Mouse (Mus musculus) heart, embryonic 13.5 days (tissue): ENCODE measurements at regions not wholly inside any gene's neighbourhood (a gene's known extent, or its start where the extent isn't known, plus 50 kb on each side); places are given as distances from the start of the nearest gene placed in this dataset.
A peak's percentile ranks its signal among the peaks of the same experiment; 100 is the strongest.

Source experiments
- ATAC-seq: fragments of 200-750 bp; cut with Nextera tagmentation; 2 replicates; pipeline ENCODE4 v1.8.0; 2017; ENCODE audit warnings: moderate TSS enrichment; ENCODE audit not compliant: insufficient number of reproducible peaks, low FRiP score, low TSS enrichment; ENCODE audit errors: extremely low read depth
- H3K27ac ChIP-seq: fragments of 300-500 bp; sonication (generic); replicated peaks from 2 replicates; pipeline ENCODE4 v1.5.1; 2015; ENCODE audit warnings: moderate library complexity, mild to moderate bottlenecking, inconsistent platforms
- H3K27me3 ChIP-seq: fragments of 300-500 bp; sonication (generic); replicated peaks from 2 replicates; pipeline ENCODE4 v1.6.1; 2015; ENCODE audit warnings: mild to moderate bottlenecking, inconsistent platforms
- H3K36me3 ChIP-seq: fragments of 300-500 bp; sonication (generic); 2 replicates; pipeline ENCODE4 v1.6.1; 2015; ENCODE audit warnings: mild to moderate bottlenecking, inconsistent platforms
- H3K4me1 ChIP-seq: fragments of 300-500 bp; sonication (generic); 2 replicates; pipeline ENCODE4 v1.6.1; 2015; ENCODE audit warnings: inconsistent platforms
- H3K4me2 ChIP-seq: fragments of 300-500 bp; sonication (generic); 2 replicates; pipeline ENCODE4 v1.6.1; 2015; ENCODE audit warnings: inconsistent platforms, mild to moderate bottlenecking, moderate library complexity
- H3K4me3 ChIP-seq: fragments of 300-500 bp; sonication (generic); 2 replicates; pipeline ENCODE4 v1.5.1; 2015; ENCODE audit warnings: moderate library complexity, mild to moderate bottlenecking, inconsistent platforms
- H3K9ac ChIP-seq: fragments of 300-500 bp; sonication (generic); 2 replicates; pipeline ENCODE4 v1.6.1; 2015; ENCODE audit warnings: inconsistent platforms, mild to moderate bottlenecking, moderate library complexity
- H3K9me3 ChIP-seq: fragments of 300-500 bp; sonication (generic); 2 replicates; pipeline ENCODE4 v1.6.1; 2016; ENCODE audit warnings: inconsistent platforms
- WGBS: fragments of 180-500 bp; shearing (Covaris S2); methylation state at CpG from one replicate; pipeline ENCODE4 v1.1.7; 2015; ENCODE audit warnings: mixed read lengths; 5-methylcytosine and 5-hydroxymethylcytosine counted together

DNA sequence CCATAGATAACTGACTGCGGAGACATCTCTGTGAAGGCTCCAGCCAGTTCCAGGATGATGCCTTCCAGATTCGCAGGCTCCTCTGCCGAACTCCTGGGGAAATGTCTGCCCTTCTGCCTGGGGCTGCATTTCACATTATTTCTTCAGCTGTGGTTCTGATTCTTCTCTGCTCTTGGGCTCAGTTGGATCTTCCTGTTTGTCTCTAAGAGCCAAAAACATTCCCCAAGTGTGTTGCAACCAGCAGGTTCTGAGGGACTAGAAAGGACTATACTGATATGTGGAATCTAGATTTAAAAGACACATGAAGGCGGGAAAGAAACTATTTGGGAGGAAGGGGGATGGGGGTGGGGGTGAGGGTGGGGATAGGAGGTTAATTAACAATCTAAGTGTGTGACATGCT, 483.8 kb upstream of the Adam5 start:
- no peak for ATAC-seq
- Histone ChIP-seq H3K36me3 (no peaks in the 10 kb centered on the region), H3K27me3 (no peaks in the 10 kb centered on the region), H3K4me3 (no peak overlapping the region), H3K27ac (no peak overlapping the region), H3K9ac (no peak overlapping the region), H3K4me1 (peaks cover 10% of the 10 kb centered on the region), H3K9me3 (no peaks in the 10 kb centered on the region), H3K4me2 (no peak overlapping the region)
- 72% methylated on average over 4 of the region's 4 CpGs for WGBS

DNA sequence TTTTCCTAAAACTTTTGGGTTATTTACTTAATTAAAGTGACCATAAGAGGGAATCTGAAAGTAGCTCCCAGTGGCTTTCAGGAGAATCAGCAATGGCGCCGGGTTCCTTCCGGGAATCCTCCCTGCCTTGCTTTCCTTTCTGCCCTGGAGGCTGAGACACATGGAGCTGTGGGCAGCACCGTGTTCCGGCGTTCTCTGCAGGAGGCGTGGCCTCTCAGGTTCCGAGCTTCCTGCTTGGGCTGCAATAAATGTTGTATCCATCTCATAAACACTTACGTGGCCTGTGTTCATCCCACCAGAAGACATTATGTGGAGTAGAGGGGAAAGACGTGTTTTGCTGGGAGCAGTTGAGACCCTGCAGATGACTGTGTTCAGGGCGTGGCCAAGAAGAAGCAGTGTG, 483.3 kb upstream of the Adam5 start:
- WGBS: 78% methylated on average over 11 of the region's 11 CpGs

DNA sequence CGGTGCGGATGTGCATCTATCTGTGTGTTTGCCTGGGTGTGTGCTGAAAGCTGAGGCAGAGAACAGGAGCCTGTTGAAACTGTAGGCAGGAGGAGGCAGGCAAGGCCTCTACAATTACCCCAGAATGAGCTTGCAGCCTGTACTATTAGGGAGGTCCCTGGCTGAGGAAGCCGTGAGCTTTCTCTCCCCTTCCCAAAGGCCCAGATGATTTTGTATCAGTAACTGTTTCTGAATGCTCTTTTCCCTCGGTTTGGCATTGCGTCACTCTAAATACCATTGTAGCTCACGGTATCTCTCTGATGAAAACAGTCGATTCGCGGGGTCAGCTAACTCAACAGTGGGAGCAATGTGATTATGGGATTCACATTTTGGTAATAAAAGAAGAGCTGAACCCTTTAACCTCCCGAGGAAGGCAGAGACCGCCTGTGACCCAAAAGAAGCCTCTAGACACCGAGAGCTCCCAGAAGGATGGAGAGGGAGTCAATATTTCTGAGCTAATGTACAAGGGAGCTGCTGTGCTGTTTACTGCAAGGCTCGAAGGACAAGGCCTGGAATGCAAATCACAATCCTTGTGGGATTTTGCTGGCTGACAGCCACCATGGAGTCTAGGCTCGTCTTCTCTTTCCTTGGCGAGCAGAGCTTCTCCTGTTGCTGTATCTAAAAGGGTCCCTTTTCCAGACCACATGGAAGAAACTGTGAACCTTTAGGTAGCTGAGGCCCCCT, 482.8 kb upstream of the Adam5 start:
- no peaks in the 10 kb centered on the region for H3K36me3 ChIP-seq
- H3K4me1 ChIP-seq: peaks cover 10% of the 10 kb centered on the region
- 64% methylated on average over 15 of the region's 15 CpGs for WGBS
- H3K4me3 ChIP-seq: no peak overlapping the region
- H3K9me3 ChIP-seq: no peaks in the 10 kb centered on the region
- H3K4me2 ChIP-seq: no peak overlapping the region
- H3K27me3 ChIP-seq: no peaks in the 10 kb centered on the region
- H3K27ac ChIP-seq: peak overlapping the region; percentile 53
- no peak overlapping the region for H3K9ac ChIP-seq
- ATAC-seq: no peak

More for the DNA sequence above, 483.3 kb upstream of the Adam5 start:
- Histone ChIP-seq H3K4me1 (peaks cover 10% of the 10 kb centered on the region), H3K9me3 (no peaks in the 10 kb centered on the region), H3K9ac (no peak overlapping the region), H3K27ac (no peak overlapping the region), H3K4me2 (no peak overlapping the region), H3K4me3 (no peak overlapping the region), H3K27me3 (no peaks in the 10 kb centered on the region), H3K36me3 (no peaks in the 10 kb centered on the region)
- ATAC-seq: no peak
